Mouse (Mus musculus) ES-E14 (cell line): ENCODE measurements at regions not wholly inside any gene's neighbourhood (a gene's known extent, or its start where the extent isn't known, plus 50 kb on each side); places are given as distances from the start of the nearest gene placed in this dataset.

ENCODE experiments used
- CHD2 ChIP-seq: IDR thresholded peaks from 2 replicates; pipeline ENCODE4 v1.6.1; 2014; ENCODE audit warnings: mild to moderate bottlenecking, low read depth, low read length, inconsistent platforms
- MAFK ChIP-seq: IDR thresholded peaks from 2 replicates; pipeline ENCODE4 v1.6.1; 2014; ENCODE audit warnings: mild to moderate bottlenecking, low read depth, low read length, inconsistent platforms; ENCODE audit not compliant: insufficient read depth

GRCm38 (mm10) chr13:51976620-51977214 is 130.2 kb downstream of the Gadd45g start:
- TF ChIP-seq MAFK = no peak
- no peak for TF ChIP-seq CHD2
